Mouse (Mus musculus) ovary, postnatal 14 days (tissue): ENCODE measurements at regions not wholly inside any gene's neighbourhood (a gene's known extent, or its start where the extent isn't known, plus 50 kb on each side); places are given as distances from the start of the nearest gene placed in this dataset.

Experiments used
- DNase-seq: peaks from one replicate; pipeline ENCODE4 v3.0.0; 2022; ENCODE audit warnings: low spot score

DNA sequence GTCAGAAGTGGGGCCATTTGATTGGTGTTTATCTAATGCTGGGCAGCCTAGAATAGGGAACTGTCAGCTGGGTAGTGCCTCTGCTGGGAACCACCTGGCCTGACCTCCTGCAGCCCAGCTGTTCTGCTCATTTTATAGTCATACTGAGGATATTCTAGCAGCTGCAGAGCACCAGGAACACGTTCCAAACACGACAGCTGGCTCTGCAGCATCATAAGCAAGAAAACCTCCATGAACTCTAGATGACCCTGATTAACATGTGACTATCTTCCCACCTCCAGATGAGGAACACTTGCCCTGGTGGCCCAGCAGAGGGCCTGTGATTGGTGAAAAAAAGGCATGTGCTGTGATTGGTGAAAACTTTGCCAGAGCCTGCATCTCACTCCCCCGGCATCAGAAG, 210.6 kb upstream of the Ano5 start:
- DNase-seq = peak; percentile 5

DNA sequence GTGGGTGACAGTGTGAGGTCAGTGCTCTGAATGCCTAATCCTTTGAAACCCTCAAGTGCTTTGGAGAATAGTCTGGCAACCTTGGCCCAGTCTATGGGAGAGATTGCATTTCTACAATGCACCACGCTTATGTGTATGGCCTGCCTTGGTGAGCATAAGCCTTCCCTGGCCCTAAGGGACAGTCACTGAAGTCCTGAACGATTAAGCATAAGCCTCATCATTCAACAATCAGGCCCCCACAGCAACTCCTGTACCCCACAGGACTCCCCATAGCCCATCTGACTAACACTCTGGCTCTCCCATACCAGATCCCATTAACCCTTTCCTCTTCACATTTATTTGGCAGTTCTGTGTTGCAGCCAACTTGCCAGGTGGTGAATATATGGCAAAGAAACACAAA, 203.1 kb upstream of the Ano5 start:
- no peak for DNase-seq

DNA sequence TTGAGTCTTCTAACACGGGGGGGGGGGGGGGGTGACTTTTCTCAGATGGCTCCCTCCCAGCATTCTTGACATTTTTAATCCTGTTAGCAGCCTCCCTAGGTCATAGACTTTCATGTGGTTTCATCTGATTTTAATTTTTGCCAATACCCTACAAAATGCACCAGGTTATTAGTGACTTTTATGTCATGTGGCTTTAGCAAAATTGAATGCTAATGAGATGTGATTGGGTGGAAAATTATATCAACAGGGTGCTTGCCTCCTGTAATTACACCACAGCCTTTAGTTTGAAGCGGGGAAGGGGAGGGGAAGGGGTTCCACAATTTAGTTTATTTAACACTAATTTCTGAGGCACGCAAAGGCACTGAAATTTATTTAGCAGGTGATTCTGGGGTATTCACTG, 200.6 kb upstream of the Ano5 start:
- DNase-seq = no peak

DNA sequence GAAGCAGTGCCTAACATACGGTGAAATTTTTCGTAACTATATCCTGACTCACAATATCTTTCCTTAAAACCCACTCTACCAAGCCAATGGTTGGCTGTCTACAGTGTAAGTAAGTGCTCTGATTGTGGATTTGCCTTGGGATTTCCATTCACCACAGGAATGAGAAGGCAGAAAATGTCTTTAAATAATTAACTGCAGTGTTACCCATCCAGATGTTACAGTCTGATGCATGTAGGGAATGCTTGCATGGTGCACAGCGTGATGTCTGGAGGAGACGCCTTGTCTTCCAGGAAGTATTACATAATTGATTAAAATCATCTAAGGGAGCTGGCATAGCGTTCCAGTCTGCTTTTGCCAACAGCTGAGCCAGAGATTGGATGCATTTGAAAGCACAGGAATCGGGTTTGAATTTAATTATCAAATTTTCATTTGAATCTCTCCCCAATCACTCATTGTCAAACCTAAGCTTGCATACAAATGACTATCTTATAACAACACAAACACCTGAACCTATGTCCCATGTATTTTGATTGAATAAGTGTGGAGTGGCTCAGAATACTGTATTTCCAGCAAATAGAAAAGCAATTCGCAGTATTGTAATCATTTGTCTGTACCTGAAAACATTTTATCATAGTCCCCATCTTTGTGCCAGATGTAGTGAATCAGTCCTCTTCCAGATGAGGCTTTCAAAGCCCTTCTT, 170.8 kb upstream of the Ano5 start:
- no peak for DNase-seq

DNA sequence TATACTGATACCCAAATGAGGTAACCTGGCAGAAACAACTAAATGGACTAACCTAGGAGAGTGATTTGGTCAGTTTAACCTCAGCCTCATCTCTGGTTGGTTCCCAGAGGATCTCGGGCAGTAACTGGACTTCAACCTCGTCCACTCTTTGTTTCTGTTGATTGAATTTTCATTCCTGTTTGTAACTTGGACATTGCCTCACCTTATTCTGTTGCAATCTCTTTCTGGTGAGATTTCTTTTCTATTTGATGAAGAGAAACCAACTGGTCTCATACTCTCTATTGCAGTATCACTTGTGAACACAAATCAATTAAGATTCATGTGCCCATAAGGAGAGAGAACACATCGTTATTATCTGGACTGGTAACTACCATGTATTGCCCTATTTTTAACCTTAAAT, 163.3 kb upstream of the Ano5 start:
- DNase-seq = no peak

DNA sequence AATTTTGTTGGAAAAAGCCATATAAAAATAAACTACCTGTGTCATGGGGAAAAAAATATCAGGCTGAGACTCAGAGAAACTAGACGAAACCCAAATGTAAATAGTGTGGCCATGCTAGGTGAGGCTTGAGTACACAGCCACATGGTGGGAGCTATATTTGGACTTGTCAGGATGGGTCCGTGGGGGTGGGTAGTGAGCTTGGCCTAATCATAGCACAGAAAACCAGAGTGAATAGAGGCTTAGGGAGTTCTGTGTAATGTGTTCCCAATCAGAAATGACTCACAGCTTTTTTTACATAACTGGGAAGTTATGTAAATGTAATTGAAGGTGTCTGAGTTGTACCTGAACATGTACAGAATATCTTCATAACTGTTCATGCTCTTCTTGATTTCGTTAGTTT, 150.7 kb upstream of the Ano5 start:
- no peak for DNase-seq

DNA sequence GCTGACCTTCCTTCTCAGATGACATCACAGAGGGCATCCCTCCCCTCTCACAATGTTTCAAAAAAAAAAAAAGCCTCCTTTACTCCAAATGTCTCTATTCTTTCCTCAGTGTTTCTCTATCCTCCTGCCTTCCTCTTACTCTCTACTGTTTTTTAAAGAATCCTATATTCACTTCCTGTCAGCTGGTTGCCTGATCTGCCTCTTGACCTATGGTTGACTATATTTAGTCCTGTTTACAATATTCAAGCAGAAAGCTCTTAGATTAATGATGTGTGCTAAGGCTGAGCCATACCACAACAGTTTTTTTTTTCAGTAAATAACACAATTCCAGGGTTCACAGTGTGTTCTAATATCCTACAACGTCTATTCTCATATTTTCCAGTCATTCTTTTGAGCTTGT, 133.2 kb upstream of the Ano5 start:
- no peak for DNase-seq
